Mouse (Mus musculus) midbrain, embryonic 10.5 days (tissue): ENCODE measurements around the gene Suds3. TPM values are rescaled to one million over a fixed set of nuclear protein-coding genes. Genes with fewer than 3 reads are reported as not detected.

Experiments used
- DNase-seq: peaks from one replicate; pipeline ENCODE4 v3.0.0-alpha.2; 2017; ENCODE audit warnings: low spot score
- H3K27ac ChIP-seq: fragments of 300-500 bp; sonication (generic); replicated peaks from 2 replicates; pipeline ENCODE4 v1.5.1; 2016; ENCODE audit warnings: mild to moderate bottlenecking
- H3K27me3 ChIP-seq: fragments of 300-500 bp; sonication (generic); 2 replicates; pipeline ENCODE4 v1.6.1; 2016; ENCODE audit warnings: low read depth, mild to moderate bottlenecking; ENCODE audit not compliant: poor library complexity, severe bottlenecking
- H3K36me3 ChIP-seq: fragments of 300-500 bp; sonication (generic); 2 replicates; pipeline ENCODE4 v1.6.1; 2016; ENCODE audit warnings: mild to moderate bottlenecking, moderate library complexity
- H3K4me1 ChIP-seq: fragments of 300-500 bp; sonication (generic); 2 replicates; pipeline ENCODE4 v1.6.1; 2016
- H3K4me3 ChIP-seq: fragments of 300-500 bp; sonication (generic); 2 replicates; pipeline ENCODE4 v1.5.1; 2016; ENCODE audit warnings: mild to moderate bottlenecking, moderate library complexity
- H3K9me3 ChIP-seq: fragments of 300-500 bp; sonication (generic); replicated peaks from 2 replicates; pipeline ENCODE4 v1.6.1; 2016; ENCODE audit warnings: mild to moderate bottlenecking
- WGBS: fragments of 180-500 bp; shearing (Covaris S2); methylation state at CpG from one replicate; pipeline ENCODE4 v1.1.7; 2016; 5-methylcytosine and 5-hydroxymethylcytosine counted together
- polyA plus RNA-seq: library from polyadenylated mRNA; unstranded; fragments of >200 nt; fragmentation: Nextera tagmentation; extraction: Ambion mirVana; gene quantifications from 2 replicates; pipeline ENCODE4 v1.2.1, GENCODE M21; 2016

Suds3 gene
- polyA plus RNA-seq, 1 experiment from 2014 or later, result 80.6 TPM

DNA sequence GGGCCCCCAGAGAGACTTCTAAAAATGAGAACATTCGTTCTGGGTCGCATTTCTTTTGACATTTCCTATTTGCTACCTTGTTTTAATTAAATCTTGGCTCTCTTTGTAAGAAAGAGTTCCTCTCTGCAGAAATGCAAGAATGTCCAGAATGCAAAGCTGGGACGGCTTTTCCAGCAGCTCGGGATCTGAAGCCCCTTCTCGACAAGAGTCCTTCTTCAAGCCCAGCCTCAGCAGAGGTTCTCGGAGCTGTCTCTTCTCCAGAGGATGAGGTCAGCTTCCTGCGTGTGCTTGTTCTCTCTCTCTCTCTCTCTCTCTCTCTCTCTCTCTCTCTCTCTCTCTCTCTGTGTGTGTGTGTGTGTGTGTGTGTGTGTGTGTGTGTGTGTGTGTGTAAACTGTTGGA is 1.8 kb upstream of the Suds3 start:
- no peaks in the 10 kb centered on the region for H3K9me3 ChIP-seq
- peaks cover 13% of the 10 kb centered on the region for H3K36me3 ChIP-seq
- no peak overlapping the region for H3K27ac ChIP-seq
- no peak for DNase-seq
- H3K4me3 ChIP-seq, result no peak overlapping the region
- WGBS, result 85% methylated on average over 7 of the region's 7 CpGs
- peaks cover 41% of the 10 kb centered on the region for H3K4me1 ChIP-seq
- H3K27me3 ChIP-seq, result peaks cover 23% of the 10 kb centered on the region

DNA sequence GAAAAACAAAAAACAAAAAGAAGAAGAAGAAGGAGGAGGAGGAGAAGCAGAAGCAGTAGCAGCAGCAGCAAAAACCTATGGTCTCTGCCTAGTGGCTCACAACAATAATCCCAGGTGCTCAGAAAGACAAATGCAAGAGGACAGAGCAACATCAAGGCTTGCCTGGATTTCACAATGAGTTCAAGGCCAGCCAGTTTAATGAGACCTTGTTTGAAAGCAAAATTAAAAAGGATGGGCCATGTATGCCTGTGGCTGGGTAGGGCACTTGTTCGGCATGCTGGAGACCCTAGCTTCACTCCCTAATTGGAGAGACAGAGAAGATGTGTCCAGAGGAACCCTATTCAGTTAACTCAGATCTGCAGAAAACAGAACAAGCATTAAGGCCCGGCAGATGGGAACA is 1.3 kb upstream of the Suds3 start:
- Histone ChIP-seq H3K36me3 (peaks cover 18% of the 10 kb centered on the region), H3K27me3 (peaks cover 18% of the 10 kb centered on the region), H3K4me1 (peaks cover 41% of the 10 kb centered on the region), H3K4me3 (no peak overlapping the region), H3K27ac (no peak overlapping the region), H3K9me3 (no peaks in the 10 kb centered on the region)
- WGBS, result 89% methylated on average over 2 of the region's 2 CpGs
- DNase-seq, result no peak

DNA sequence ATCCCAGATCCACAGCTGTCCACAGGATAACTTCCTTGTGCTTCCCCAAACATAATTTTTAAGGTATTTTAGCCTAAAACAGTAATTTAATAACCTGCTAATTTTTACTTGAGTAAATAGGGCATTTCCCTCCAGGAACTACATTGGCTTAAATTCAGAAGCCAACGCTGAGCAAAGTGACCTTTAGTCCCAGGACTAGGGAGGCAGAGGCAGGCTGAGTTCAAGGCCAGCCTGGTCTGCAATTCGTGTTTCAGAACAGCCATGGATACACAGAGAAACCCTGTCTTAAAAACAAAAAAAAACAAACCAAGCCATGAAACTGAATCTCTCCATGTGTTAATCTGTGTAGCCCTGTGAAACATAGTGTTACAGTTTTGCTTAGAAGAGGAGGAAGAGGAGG is 747 bp upstream of the Suds3 start:
- no peaks in the 10 kb centered on the region for H3K9me3 ChIP-seq
- H3K27ac ChIP-seq, result no peak overlapping the region
- peaks cover 13% of the 10 kb centered on the region for H3K27me3 ChIP-seq
- no peak for DNase-seq
- peaks cover 23% of the 10 kb centered on the region for H3K36me3 ChIP-seq
- H3K4me1 ChIP-seq, result peaks cover 39% of the 10 kb centered on the region
- WGBS, result 71% methylated on average over 2 of the region's 2 CpGs
- no peak overlapping the region for H3K4me3 ChIP-seq

DNA sequence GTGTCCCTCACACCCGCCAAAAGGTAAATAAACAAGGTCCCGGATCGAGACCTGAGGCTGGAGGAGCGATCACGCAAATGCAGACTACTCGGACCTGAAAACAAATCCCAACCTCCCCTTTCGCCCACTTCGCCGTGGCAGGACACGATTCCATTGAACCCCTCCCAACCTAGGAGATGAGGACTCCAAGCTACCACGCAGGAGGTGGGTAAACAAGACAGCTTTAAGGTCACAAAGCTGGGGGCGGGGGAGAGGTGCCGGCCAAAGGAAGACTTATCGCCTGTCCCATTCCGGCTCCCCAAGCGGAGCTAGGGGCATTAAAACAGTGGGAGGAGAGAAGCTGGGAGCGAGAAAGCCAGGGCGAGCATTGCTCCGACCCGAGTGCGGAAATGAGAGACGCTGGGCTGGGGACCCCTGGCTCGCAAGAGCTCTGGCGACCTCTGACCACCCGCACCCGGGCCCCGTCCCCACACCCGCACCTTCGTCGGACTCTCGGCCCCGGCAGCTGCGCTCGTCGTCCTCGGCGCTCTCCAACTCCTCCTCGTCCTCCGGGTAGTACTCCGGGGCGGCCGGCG is 633 bp downstream of the Suds3 start:
- under 1% methylated on average over 41 of the region's 43 CpGs for WGBS
- H3K4me3 ChIP-seq, result peak overlapping the region; percentile 90
- peaks cover 37% of the 10 kb centered on the region for H3K36me3 ChIP-seq
- H3K27me3 ChIP-seq, result no peaks in the 10 kb centered on the region
- no peaks in the 10 kb centered on the region for H3K9me3 ChIP-seq
- DNase-seq, result peak; percentile 59
- peak overlapping the region; percentile 99 for H3K27ac ChIP-seq
- H3K4me1 ChIP-seq, result peaks cover 25% of the 10 kb centered on the region

DNA sequence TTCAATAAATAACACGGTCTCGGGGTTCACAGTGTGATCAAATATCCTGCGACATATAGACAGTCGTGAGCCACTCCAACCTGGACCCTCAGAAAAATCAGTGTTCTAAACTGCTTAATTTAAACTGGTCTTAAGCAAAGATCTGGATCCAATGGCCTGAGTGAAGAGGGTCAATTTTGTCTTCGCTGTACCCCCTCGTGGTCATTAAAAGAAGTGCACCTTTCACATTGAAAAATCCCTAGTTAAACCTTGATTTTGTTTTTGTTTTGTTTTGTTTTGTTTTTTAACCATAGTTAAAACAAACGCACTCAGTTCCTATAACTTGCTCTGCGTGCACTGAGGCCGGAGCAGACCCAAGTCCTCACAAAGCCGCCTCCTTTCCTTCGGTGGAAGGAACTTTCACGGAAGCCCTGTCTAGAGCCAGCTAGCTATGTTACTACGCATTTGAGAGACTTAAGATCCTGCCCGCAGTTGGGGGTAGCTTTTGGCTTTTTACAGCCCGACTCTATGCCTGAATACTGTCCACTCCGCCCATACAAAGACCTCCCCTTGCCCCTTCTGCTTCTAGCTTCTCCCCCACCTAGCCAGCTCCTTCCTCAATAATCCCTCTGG is 1.2 kb downstream of the Suds3 start:
- Histone ChIP-seq H3K4me3 (peak overlapping the region; percentile 90), H3K27me3 (no peaks in the 10 kb centered on the region), H3K27ac (peak overlapping the region; percentile 99), H3K9me3 (no peaks in the 10 kb centered on the region), H3K4me1 (peaks cover 25% of the 10 kb centered on the region), H3K36me3 (peaks cover 42% of the 10 kb centered on the region)
- 5% methylated on average over 16 of the region's 16 CpGs for WGBS
- DNase-seq, result no peak

DNA sequence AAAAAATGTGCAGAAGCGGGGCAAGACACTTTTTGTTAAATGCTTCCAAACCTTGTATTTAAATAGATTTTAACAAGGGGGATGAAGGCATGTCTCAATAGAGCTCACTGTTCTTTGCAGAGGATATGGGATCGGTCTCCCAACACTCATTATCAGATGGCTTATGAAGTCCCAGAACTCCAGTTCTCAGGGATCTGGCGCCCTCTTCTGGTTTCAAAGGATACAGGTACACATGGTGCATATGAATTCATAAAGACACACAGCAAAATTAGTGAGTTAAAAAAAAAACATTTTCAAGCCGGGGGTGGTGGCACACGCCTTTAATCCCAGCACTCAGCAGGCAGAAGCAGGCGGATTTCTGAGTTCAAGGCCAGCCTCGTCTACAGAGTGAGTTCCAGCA is 2.6 kb downstream of the Suds3 start:
- H3K27me3 ChIP-seq, result no peaks in the 10 kb centered on the region
- H3K36me3 ChIP-seq, result peaks cover 55% of the 10 kb centered on the region
- WGBS, result 87% methylated on average over 7 of the region's 7 CpGs
- no peaks in the 10 kb centered on the region for H3K9me3 ChIP-seq
- peaks cover 15% of the 10 kb centered on the region for H3K4me1 ChIP-seq
- no peak for DNase-seq
- H3K4me3 ChIP-seq, result no peak overlapping the region
- no peak overlapping the region for H3K27ac ChIP-seq

DNA sequence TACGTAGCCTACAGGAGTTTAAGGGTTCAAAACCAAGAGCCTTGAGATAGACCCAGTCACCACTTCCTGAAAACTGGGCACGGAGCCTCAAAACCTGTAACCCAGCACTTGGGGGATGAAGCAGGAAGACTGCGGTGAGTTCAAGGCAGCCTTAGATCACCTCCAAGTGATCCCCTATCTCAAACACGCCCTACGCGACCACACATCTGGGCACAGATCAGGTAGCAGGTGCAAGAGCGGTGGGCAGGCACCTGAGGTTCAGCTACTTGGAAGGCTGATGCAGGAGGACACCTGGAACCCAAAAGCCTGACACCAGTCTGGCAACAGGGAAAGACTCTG is 4.2 kb downstream of the Suds3 start:
- Histone ChIP-seq H3K9me3 (no peaks in the 10 kb centered on the region), H3K4me3 (no peak overlapping the region), H3K27me3 (no peaks in the 10 kb centered on the region), H3K4me1 (peaks cover 15% of the 10 kb centered on the region), H3K36me3 (peaks cover 71% of the 10 kb centered on the region), H3K27ac (no peak overlapping the region)
- DNase-seq, result no peak
- over 99% methylated on average over 7 of the region's 7 CpGs for WGBS

DNA sequence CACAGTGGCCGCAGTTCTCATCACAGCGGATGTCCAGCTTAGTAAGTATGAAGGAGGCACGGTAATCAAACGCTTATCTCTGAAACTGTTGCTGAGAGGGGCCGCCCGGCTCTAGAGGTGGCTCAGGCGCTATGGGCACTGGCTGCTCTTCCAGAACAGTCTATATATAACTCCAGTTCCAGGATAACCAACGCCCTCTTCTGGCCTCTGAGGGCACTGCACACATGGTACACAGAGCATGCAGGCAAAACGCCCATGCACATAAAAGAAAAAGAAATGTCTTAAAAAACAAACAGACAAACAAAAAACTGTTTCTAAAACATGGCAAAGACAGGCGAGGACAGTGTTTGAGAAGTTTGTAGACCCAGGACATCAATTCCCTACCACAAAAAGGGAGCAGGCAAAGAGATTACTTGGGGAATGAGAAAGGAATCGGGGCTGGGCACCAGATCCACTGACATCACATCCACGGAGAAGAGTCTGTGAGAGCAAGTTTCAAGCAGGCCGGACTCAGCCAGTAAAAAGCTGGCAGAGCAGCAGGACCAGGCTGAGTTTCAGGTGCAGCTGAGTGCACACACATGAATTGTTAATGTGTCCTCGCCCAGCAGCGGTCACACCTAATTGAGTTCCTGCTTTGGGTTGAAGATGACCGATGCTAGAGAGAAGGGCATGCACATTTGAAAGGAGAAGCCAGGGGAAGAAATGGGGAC is 4.7 kb downstream of the Suds3 start:
- H3K27me3 ChIP-seq, result no peaks in the 10 kb centered on the region
- no peaks in the 10 kb centered on the region for H3K9me3 ChIP-seq
- 93% methylated on average over 16 of the region's 16 CpGs for WGBS
- no peak for DNase-seq
- H3K4me1 ChIP-seq, result peaks cover 12% of the 10 kb centered on the region
- no peak overlapping the region for H3K4me3 ChIP-seq
- H3K27ac ChIP-seq, result no peak overlapping the region
- H3K36me3 ChIP-seq, result peaks cover 76% of the 10 kb centered on the region

DNA sequence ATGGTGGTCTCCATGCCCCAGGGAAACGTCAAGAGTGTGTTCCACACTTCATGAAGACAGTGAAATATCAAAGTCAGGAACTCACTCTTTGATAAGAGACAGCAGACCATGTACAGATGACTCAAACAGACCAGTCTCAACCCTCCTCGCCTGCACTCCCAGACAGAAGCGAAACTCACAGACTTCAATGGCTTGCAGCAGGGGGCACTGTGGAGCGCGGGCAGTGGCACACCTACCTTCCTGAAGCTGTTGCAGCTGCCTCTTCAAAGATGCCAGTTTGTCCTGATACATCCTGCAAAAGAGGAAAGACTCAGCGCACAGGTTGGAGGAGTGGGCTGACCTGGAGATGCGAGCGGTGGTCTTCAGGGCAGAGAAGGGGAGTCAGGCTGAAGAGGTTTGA is 6.4 kb downstream of the Suds3 start:
- Histone ChIP-seq H3K4me3 (no peak overlapping the region), H3K4me1 (peaks cover 7% of the 10 kb centered on the region), H3K27me3 (no peaks in the 10 kb centered on the region), H3K36me3 (peaks cover 93% of the 10 kb centered on the region), H3K27ac (no peak overlapping the region), H3K9me3 (no peaks in the 10 kb centered on the region)
- WGBS, result 90% methylated on average over 8 of the region's 8 CpGs
- DNase-seq, result no peak

DNA sequence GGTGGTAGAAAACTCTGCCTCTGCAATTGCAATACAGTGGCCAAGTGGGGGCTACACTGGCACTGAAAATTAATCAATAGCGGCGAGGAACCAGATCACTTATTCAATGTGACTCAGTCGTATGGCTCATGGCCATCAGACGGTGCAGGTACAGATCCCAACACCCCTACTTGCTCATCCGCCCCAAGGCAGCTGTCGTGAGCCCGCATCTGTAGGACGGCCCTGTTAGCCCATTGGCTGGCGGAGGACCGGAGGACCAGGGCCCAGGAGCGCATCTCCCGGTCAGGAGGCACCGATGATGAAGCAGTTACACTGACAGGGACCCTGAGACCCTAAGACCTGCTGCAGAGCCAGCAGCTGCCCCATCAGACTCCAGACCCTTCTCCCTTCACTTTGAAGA is 7.2 kb downstream of the Suds3 start:
- Histone ChIP-seq H3K4me1 (no peaks in the 10 kb centered on the region), H3K27me3 (no peaks in the 10 kb centered on the region), H3K9me3 (no peaks in the 10 kb centered on the region), H3K36me3 (peaks cover 99% of the 10 kb centered on the region), H3K4me3 (no peak overlapping the region), H3K27ac (no peak overlapping the region)
- no peak for DNase-seq
- 96% methylated on average over 13 of the region's 13 CpGs for WGBS

DNA sequence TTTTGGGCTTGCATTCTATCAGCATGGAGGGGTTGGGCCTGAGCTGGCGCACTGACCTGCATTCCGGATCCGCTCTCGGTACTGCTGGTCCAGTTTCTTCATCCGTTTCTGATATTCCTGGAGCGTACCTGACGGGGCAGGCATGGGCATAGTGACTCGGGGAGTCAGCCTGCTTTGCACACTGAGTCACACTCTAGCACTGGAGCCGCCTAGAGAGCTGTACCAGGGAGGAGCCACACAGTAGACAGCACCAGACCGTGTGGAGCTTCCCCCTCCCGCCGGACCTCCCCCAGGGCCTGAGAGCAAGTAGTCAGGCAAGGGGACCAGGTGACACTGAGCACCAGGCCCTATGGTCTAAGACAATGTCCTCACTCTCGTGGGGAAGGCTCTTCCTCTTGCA is 7.6 kb downstream of the Suds3 start:
- no peak for DNase-seq
- 94% methylated on average over 13 of the region's 13 CpGs for WGBS
- peaks cover 99% of the 10 kb centered on the region for H3K36me3 ChIP-seq
- H3K4me3 ChIP-seq, result no peak overlapping the region
- no peaks in the 10 kb centered on the region for H3K4me1 ChIP-seq
- H3K27ac ChIP-seq, result no peak overlapping the region
- H3K9me3 ChIP-seq, result no peaks in the 10 kb centered on the region
- no peaks in the 10 kb centered on the region for H3K27me3 ChIP-seq

DNA sequence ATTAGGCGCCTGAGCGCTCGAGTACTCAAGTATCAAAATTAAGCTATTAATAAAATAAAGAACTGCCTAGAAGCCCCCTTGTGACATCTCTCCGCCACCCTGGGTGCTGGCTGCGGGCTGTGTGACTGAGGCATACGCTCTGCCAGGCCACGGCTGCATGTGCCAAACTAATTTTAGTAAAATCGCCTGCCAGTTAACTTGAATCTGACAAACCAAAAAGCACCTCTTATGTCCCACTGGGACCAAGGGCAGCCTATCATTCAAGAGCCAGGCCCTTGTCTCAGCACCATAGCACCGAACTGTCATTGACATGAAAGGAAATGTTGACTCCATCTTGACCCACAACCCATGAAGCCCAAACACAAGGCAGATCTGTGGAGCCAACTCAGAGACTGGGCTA is 10.2 kb downstream of the Suds3 start:
- Histone ChIP-seq H3K36me3 (peaks cover 99% of the 10 kb centered on the region), H3K4me3 (no peak overlapping the region), H3K27me3 (no peaks in the 10 kb centered on the region), H3K4me1 (no peaks in the 10 kb centered on the region), H3K9me3 (no peaks in the 10 kb centered on the region), H3K27ac (no peak overlapping the region)
- no peak for DNase-seq
- WGBS, result 93% methylated on average over 9 of the region's 9 CpGs

DNA sequence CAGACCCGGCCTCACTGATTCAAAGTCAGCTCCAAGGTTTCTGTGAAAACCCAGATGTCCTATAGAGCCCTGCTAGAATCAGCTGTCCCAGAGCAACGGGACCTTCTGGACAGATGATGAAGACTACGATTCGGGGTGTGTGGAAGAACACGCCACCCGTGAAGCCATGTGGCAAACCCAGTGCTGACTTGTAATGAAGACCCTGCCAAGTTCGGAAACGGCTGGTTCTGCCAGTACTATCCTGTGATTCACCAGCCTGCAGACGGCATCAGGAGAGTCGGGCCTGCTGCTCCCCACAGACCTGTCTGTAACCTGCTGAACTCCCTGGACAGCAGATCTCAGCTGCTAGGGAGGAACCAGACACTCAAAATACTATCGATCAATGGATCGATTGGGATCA is 11.6 kb downstream of the Suds3 start:
- WGBS, result 97% methylated on average over 12 of the region's 12 CpGs
- Histone ChIP-seq H3K4me1 (no peaks in the 10 kb centered on the region), H3K36me3 (peaks cover 100% of the 10 kb centered on the region), H3K27me3 (no peaks in the 10 kb centered on the region), H3K4me3 (no peak overlapping the region), H3K27ac (no peak overlapping the region), H3K9me3 (no peaks in the 10 kb centered on the region)
- no peak for DNase-seq
